Mouse (Mus musculus) kidney, adult 2 months (tissue): ENCODE results near the gene Plekha7.

Source experiments
- CTCF ChIP-seq: fragments of 200-500 bp; conservative IDR thresholded peaks from 2 replicates; pipeline ENCODE4 v1.5.1; 2011; ENCODE audit warnings: low read depth, mild to moderate bottlenecking, control low read depth, low read length, moderate library complexity, mixed read lengths; ENCODE audit not compliant: insufficient read depth, insufficient read length
- POLR2A ChIP-seq: fragments of 200-500 bp; IDR thresholded peaks from one replicate; pipeline ENCODE4 v1.6.1; 2011; ENCODE audit warnings: low read depth, low read length, control low read depth

GRCm38 (mm10) chr7:116223010-116223783 lies 85.0 kb downstream of the Plekha7 start:
- TF ChIP-seq CTCF: no peak
- no peak for TF ChIP-seq POLR2A
